Mouse (Mus musculus) hindlimb bud, embryonic 11.5 days (tissue): ENCODE measurements around the gene Snx15.

Experiments
- DNase-seq: peaks from one replicate; pipeline ENCODE4 v3.0.0-alpha.2; 2012; ENCODE audit warnings: low read depth, low spot score; ENCODE audit errors: extremely low spot score

Snx15 gene

DNA sequence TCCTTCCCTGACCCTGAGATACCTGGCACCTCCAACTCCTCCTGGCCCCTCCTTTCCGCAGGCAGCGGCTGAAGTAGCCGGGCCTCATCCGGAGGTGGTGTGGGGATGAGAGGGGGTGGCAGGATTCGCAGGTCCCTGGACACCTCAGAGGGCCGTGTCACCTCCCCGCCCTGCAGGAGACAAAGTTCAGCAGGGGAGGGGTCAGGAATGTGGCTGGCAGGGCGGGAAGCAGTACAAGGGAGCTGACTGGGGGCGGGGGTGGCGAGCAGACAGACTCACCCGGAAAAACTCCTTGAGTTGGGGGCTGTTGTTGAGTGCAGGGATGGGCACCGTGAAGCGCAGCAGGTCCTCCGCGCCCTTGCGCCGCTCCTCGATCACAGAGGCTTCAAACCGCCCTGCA, 6.3 kb downstream of the Snx15 start:
- no peak for DNase-seq

DNA sequence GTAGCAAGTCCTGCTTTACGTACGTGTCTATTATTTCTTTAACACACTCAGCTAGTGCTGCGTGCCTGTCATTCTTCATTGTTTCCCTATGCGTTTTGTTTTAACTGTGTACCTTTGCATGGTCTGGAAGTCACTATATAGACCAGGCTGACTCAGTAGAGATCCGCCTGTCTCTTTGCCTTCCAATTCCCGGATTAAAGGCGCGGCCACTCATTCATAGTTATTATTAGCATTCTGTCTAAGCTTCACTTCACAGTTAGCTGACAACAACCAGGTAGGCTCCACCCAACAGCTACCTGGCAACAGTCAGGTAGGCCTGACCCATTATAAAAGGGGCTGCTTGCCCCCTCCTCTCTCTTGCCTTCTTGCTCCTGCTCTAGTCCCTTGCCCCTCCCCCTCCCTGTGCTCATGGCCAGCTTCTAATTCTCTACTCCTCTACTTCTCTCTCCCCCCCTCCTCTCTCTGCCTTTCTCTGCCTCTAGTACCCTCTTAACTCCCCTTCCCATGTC, 9.4 kb downstream of the Snx15 start:
- DNase-seq = no peak

DNA sequence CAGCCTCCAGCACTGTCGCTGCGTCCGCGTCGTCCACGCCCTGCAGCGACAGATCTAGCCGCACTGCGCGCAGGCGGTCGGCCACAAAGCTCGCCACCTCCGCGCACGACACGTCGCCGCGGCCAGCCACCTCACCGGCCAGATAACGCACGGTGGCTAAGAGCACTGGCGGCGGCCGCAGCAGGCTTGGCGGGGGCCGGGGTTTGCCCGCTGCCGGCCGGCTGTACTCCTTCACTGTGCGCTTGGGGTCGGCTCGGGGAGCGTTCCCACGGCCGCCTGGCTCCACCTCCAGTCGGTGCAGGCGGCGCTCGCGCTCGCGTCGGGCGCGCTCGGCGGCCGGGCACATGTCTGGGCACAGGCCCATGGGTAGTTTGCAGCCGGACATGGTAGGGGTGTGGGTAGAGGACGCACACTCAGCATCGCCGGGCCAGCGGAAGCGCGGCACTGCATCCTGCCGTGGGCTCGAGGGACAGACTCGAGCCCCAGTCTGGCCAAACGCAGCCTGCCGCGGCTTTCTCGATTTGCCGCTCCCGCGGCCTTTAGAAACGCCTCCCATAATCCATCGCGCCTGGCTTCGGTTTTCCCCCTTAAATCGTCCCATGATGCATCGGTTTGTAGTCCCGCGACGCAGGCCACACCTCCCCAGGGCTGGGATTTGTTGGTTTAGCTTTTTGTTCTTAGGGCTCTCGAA, 10.0 kb downstream of the Snx15 start, which contains the start of gene Sac3d1:
Gene Sac3d1, minus strand, starts transcription at position 665 of the 691 bp plus-strand sequence.
- peak; percentile 88 for DNase-seq

DNA sequence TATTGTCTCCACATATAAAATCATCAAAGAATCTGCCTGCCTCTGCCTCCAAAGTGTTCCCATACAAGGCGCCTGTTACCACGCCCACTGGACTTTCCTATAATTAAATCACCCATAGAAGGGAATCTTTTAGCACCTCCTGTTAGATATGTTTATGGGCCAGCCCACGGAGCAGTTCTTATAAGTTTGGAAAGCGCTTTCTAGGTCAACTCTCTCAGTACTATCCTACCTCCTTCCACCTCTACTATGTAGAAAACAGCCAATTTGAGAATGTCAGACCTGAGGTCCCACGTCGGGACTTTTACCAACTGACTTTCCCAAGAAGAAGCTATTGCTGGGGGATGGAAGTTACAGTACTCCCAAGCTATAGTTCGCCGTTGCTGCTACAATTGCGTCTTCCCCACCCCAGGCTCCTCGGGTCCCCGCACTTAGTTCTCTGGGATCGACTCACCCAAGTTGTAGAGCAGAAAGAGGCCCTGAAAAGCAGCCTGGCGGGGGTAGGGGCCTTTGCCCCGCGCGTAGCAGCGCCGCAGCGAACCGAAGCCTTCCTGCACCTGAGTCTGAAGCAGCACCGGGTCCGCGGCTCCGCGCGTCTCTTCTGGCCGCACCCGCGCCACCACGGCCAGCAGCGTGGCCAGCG, 10.6 kb downstream of the Snx15 start:
- DNase-seq = no peak

DNA sequence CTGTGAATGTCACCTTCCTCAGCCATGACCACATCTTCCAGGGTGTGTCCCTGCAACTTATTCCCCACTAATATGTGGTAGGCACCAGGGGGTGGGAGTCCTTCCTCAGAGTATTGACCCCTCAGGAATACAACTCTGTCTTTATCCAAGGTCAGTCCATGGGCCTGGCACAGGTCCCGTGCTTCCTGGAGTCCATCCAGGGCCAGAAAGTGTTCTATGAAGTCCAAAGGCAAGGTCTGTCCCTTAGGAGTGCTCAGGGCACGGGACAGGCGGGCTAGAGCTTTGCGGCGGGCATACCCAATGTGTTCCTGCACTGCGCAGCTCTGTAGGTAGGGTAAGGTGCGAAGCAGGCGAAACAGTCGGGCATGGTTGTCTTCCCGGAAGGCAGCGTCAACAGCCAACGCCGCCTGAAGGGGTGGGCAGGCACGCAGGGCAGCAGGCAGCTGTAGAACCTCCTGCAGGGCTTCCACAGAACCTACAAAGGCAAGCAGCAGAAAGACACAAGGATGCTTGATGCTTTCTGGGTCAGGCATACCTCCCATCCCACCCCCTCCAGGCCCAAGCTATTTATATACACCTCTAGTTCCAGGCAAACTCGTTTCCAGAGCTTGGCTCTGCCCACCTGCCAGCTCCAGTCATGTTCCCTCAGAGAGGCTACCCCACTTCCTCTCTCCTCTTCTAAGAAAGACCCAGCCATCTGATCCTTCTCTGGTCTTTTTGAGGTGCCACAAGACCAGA, 11.8 kb downstream of the Snx15 start:
- DNase-seq = no peak

DNA sequence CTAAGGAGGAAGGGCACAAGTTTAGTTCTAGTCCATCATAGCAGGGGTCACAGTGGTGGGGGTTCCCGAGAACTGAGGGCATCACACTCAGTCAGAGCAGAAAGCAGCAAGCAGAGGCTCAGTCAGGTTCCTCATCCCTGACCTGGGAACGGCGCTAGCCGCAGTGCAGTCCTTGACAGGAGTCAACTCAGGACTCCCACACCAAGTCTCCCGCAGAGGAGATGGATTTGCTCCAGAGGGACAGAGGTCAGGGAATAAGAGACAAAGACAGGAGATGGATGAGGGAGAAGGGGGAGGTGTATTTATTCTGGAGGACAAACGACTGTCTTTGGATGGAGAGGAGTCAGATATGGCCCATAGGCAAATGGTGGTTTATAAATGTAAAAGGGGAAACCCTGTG, 15.0 kb downstream of the Snx15 start:
- DNase-seq = no peak

DNA sequence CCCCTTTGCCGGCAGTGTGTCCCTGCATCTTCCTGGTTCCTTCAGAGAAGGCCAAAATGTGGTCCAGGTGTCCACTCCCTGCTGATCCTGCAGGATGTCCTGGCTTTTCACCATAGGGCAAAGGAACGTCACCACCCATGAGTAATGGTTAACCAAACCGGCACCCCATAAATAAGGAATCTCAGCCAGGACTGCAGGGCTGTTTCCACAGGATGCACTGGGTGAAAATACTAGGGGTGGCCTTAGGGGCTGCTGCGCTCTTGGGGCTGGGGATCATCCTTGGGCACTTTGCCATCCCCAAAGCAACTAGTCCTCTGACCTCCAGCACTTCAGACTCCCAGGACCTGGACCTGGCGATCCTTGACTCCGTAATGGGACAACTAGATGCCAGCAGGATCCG, 22.5 kb downstream of the Snx15 start, which contains the start of gene Naaladl1:
Gene Naaladl1, plus strand, starts transcription at position 197 of the 400 bp plus-strand sequence.
- DNase-seq = no peak

DNA sequence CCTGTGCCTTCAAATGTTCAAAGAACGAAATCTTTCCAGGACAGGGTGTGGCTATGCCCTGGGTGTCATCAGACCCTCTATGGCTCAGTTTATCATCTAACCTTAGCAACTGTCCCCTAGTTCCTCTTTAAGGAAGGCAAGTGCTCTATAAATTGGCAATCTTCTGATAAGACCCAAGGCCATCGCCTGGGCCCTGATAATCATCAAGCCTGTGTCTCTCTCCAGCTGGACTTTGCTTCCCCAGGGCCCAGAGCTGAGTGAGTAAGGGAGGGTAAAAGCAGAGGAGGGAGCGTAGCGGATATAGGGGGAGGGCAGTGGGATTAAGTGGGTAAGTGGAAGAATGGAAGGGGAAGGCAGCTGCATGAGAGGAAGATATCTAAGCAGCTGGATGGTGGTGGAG, 23.6 kb downstream of the Snx15 start:
- no peak for DNase-seq

DNA sequence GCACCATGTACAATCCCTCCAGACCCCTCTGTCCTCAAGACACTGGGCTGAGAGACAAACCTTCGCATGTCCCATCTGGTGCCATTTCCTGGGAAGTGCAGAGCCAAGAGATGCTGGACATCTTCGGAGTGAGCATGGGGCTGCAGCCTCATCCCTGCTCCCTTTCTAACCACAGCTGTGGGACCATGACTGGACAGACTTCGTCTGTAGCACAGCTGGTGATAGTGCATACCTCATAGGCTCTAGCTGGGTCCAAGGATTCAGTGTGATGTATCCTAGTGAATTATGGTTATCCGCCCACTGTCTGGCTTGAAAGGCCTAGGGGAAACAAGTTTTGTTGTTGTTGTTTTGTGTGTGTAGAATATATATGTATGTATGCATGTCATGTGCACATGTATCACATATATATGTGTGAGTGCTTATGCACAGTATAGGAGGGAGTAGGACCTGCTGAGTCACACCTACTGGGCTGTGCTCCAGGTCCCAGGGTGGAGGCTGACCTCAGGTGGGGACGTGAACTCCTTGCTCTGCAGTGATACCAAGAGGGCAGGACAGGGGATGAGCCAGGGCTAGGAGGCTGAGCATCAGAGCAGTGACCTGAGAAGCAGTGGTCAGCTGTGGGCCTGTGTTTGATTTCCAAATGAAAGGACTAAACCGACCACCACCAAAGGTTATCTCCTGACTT, 25.8 kb downstream of the Snx15 start:
- no peak for DNase-seq

DNA sequence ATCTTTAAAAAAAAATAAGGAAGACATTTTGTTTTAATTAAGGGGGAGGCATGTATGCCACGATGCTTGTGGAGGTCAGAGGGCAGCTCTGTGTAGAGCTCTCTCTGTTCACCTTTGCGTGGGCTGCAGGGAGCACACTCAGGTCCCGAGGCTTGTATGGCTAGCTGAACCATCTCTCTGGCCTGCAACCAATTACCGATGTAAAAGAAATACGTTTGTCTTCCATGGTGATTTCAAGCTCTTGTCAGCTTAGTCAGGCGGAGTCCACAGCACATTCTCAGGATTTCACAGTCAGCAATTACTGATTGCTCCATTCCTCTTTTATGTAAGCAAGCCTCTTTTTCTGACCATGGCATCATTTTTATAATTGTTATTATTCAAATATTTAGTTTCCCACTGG, 26.9 kb downstream of the Snx15 start:
- DNase-seq = no peak

DNA sequence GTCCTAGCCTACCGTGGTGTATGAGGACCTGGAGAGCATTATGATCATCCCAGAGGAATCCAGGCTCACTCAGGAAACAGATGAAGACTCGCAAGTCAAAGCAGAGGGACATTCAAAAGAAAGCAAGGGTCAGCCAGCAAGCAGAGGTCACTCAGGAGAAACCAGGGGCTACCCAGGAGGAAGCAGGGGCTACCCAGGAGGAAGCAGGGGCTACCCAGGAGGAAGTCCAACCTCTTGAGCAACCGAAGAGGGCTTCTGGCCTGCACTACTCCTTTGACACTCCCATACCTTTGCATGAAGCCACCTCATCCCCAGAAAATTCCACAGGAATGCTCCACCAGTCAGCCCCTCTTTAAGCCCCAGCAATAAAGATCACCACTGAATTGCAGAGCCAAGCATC, 30.3 kb downstream of the Snx15 start:
- no peak for DNase-seq

DNA sequence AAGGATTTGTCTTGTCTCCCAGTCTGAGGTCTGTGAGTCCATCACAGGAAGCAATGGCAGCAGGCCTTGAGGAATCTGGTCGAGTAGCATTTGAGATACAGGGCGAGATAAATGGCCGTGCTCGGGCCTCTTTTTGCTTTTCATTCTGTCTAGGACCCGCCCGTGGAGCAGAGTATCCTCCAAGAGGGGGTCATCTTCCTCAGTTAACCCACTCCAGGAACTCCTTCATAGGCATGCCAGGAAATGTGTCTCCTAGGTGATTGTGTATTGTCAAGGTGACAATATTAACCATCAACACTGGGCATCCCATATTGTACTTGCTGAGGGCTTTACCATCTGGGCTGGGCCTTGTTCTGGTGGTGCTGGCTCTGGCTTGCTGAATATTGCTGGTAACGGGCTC, 34.0 kb downstream of the Snx15 start, which contains the start of gene AC131692.1:
Gene AC131692.1, plus strand, starts transcription at position 301 of the 400 bp plus-strand sequence.
- no peak for DNase-seq

DNA sequence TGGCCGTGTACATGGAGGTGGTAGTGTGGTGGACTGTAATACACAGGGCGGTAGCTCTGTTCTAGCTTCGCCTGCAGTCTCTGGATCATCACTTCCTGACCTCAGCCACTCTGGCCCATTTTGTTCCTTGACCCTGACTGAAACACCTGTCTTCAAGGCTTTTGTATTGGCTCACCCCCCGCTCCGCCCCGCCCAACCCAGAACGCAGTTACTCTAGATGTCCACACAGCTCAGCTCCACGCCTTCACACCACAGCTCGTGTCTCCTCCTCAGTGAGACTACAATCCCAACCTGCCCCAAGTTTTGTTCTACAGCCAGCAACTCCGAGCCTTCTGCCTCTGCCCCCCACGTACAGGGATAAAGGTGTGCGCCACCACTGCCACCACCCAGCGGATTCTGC, 39.3 kb downstream of the Snx15 start:
- no peak for DNase-seq

DNA sequence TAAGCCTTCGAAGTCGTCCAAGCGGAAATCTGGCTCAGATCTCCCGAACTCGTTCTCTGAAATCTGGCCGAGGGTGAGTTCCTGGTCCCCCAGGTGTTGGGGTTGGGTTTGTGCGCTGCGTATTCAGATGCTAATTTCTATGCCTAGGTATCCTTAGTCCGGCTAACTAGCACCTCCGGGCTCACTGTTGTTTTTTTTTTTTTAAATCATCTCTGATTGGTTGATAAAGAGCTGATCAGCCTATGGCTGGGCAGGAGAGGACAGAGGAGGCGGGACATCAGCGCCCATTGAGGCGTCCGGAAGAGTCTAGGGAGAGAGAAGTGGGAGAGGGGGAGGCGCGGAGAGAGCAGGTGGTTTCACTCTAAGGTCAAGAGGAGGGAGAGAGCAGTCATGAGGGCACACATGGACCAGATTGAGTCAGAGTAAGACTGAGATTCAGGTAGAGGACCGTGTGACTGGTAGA, 42.7 kb downstream of the Snx15 start:
- peak; percentile 76 for DNase-seq

DNA sequence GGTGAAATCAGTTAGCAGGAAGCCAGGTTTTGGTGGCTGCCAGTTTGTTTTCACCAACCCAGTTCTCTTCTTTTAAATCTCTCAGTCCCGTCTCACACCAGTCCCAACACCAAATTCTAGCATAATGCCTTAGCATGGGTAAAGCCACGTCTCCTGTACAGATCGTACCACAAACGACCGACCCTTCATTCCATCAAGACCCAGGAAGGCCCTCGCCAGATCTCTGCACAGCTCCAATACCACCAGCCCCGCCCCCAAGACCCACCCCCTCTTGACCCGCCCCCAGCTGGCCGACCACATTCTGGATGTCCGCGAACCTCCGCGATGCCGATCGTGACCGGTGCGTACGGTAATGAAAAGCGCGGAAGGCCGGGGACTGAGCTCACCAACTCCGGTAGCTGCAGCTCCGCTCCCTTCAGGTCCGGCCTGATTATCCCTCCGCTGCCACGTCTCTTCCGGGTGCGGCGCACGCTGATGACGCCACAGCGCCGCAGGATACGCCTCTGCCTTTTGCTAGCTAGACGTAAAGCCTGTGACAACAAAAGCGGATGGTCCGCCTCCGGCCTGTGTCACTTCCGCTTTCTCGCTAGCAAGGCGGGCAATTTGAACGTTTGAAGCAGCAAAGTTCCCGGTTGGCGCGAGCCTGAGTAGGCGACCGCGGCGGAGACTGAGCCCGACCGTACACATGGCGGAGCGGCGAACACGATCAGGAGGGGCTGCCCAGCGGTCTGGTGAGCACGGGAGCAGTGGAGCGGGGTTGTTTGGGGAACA, 43.4 kb downstream of the Snx15 start, which contains the start of the genes Zfpl1 and Cdca5:
Gene Zfpl1, minus strand, starts transcription at position 479 of the 771 bp plus-strand sequence.
Gene Cdca5, plus strand, starts transcription at position 506 of the 771 bp plus-strand sequence.
- DNase-seq = peak; percentile 97

DNA sequence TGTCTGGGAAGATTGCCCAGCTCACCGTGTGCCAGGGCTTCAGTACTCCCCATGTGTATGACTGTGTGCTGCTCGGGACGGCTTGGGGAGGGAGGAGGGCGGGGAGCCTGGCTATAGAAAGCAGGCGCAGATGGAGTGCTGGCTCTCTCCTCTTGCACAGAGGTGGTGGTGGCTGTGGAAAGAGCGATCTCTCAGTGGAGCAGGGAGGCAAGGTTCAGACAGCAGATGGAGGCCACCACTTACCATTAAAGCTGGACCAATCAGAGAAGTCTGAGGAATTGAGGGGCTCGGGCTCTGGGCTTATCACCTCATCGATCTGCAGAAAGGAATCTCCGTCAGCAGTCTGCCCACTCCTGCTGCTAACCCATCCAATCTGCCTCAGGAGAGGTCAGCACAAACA, 45.9 kb downstream of the Snx15 start, which contains the start of gene Gm28374:
Gene Gm28374, minus strand, starts transcription at position 101 of the 400 bp plus-strand sequence.
- DNase-seq = no peak

DNA sequence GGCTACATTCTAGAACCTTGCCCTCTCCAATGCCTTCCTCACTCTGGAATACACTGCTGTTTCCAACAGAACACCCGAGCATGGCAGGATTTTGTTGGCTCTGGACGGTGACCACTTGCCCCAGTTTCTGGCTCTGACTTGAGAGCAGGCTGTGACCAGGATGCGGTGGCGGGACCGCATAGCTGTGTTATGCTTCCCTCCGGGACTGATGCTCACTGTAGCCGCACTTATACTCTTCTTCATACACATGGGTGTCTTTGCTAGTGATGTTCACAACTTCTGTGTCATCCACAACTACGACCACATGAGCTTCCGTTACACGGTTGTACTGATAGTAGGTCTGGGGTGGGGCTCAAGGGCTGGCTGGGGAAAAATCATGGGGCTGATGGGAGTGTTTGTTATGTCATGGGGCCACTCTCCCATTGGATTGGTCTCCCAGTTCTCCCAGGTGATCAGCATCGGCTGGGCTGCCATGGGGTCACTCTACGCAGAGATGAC, 48.1 kb downstream of the Snx15 start, which contains the start of gene Tmem262:
Gene Tmem262, plus strand, starts transcription at position 51 of the 498 bp plus-strand sequence.
- DNase-seq = no peak

DNA sequence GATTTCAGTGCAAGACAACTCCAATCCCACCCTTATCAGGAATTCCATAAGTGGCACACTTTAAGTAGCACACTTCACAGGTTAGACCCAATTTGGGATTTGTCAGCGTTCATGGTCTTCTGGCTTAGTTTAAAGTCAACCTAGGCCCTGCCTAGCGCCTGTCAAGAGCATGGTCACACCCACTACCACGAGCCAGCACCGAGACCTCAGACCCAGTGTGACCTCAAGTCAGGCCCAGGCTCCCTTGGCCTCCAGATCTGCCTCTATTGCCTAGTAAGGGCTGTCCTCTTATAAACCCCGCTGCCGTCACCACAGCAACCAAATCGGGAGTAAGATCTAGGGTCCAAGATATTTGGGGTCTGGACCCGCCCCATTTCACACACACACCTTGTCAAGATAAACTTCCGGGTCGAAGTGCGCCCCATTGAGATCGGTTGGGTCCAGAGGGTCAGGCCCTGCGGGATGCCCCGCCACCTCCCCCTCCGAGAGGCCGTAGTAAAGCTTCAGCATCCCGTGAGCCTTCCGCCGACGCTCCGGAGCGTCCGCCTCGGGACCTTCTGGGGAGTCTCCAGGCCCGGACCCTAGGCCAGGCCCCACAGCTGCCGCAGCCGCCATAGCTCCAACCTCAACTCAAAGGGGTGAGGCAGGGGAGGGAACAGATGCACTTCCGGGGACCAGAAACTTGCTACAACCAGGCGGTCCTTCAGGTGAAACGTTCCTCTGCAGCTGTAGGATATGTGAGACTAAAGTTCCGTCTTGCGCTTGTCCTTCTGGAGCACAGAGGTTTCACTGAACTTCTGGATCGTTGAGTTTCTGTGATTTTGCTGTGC, 51.3 kb downstream of the Snx15 start, which contains the start of gene Vps51:
Gene Vps51, minus strand, starts transcription at position 668 of the 830 bp plus-strand sequence.
- DNase-seq = no peak

DNA sequence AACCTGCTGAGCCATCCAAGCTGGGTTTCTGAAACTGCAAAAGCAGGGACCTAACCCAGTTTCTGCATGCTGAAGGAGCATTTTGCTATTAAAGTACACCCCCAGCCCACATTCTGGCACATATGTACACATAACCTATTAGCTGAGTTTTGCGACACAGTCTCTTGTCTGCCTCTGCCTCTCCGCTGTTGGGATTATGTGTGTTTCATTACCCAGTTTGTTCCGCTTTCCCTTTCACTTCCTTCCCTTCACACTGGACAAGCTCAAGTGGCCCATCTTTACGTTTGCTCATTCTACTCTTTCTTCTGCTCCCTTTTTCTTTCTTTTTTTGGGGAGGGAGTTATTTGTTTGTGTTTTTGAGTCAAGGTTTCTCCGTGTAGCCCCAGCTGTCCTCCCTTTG, 54.2 kb downstream of the Snx15 start:
- no peak for DNase-seq
